Mouse (Mus musculus) lung, adult 2 months (tissue): ENCODE measurements around the gene Ighmbp2. TPM values are rescaled to one million over a fixed set of nuclear protein-coding genes. Genes with fewer than 3 reads are reported as not detected.
"Not testable (repeated sequence)": the region's sequence is repeated elsewhere in the genome, so short reads cannot be mapped to it uniquely, and the experiment has no call there.

ENCODE experiments used
- DNase-seq: peaks from one replicate; pipeline ENCODE4 v3.0.0; 2022
- H3K4me1 ChIP-seq: fragments of 200-500 bp; 2 replicates; pipeline ENCODE4 v1.6.1; 2011; ENCODE audit warnings: low read length; ENCODE audit not compliant: control insufficient read depth, insufficient read depth
- H3K4me3 ChIP-seq: fragments of 200-500 bp; replicated peaks from 2 replicates; pipeline ENCODE3; 2011; ENCODE audit warnings: low read depth, mild to moderate bottlenecking, control low read depth, low read length; ENCODE audit errors: extremely low read depth
- CTCF ChIP-seq: fragments of 200-500 bp; IDR thresholded peaks from 2 replicates; pipeline ENCODE4 v1.5.1; 2011; ENCODE audit warnings: mild to moderate bottlenecking, low read length, control low read depth; ENCODE audit not compliant: insufficient read depth
- POLR2A ChIP-seq: fragments of 200-500 bp; IDR thresholded peaks from 2 replicates; pipeline ENCODE4 v1.6.1; 2011; ENCODE audit warnings: low read depth, mild to moderate bottlenecking, control low read depth, low read length, borderline replicate concordance; ENCODE audit errors: extremely low read depth
- WGBS: fragments of 180-500 bp; shearing (Covaris S2); methylation state at CpG from one replicate; pipeline ENCODE4 v1.1.7; 2018; 5-methylcytosine and 5-hydroxymethylcytosine counted together
- polyA plus RNA-seq: library from polyadenylated mRNA; depleted of rRNA; stranded (reverse); fragments of >200 nt; gene quantifications from 2 replicates; pipeline ENCODE4 v1.2.3, GENCODE M21; 2012; rRNA removed

The Ighmbp2 gene
- polyA plus RNA-seq, 1 experiment = 7.5 TPM

DNA sequence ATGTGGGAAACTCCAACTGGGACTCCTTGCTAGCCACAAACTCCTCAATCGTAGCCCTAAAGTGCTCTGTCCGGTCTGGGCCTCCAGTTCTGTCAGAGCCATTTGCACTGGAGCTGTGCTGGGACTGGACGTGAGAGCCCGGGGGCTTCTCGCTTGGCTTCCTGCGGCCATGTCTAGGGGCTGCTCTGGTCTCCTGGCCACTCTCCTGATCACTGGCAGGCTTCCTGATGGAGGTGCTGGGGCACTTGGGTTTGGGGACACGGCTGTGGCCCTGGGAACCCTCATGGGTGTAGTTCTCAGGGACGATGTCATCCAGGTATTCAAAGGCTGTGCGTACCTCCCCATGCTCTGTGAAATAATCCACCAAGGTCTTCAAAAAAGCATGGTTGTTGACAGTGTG lies 17.6 kb downstream of the Ighmbp2 start:
- H3K4me3 ChIP-seq = no peak overlapping the region
- H3K4me1 ChIP-seq = no peaks in the 10 kb centered on the region
- WGBS = 96% methylated on average over 9 of the region's 9 CpGs
- TF ChIP-seq CTCF (no peak), POLR2A (no peak)
- DNase-seq = peak; percentile 1

- no peak for TF ChIP-seq CTCF
- no peak for TF ChIP-seq POLR2A
Measured at GRCm38 (mm10) chr19:3264348-3264747, 18.5 kb downstream of the Ighmbp2 start.

DNA sequence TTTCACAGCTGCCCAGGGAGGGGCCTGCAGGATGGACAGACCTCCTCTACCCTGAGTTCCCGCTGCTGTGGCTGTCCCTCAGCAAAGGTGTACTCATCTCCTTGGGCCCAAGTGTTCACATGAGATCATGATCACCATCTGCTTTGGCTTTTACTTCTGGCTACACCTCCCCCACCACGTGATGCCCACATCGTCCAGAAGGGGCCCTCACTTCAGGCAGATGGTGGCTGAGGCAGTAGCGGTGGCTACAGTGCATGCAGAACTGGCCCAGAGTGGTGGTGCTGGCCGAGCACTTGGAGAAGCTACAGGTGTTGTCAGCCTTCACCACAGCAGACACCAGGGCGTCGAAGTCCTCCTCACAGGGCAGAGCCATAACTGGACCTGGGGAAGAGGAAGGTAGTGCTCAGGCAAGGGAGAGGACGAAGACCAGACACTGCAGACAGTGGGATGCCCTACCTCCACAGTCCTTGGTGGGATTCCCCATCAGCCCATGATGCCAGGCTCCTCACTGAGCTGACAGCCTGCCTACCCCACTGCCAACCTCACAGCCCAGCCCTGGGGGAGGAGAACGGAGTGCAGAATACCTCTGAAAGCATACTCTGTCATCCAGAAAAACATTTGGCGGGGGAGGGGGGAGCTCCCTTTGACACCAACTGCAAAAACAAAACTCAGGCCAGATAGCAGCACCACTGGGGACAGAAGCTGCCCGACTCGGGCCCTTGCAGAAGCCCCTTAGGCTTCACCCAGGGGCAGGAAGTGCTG lies 20.9 kb downstream of the Ighmbp2 start:
- TF ChIP-seq CTCF = no peak

More at GRCm38 (mm10) chr19:3264348-3264747, 18.5 kb downstream of the Ighmbp2 start:
- no peak overlapping the region for H3K4me3 ChIP-seq
- DNase-seq = peak; percentile 1
- no peaks in the 10 kb centered on the region for H3K4me1 ChIP-seq
- 96% methylated on average over 6 of the region's 6 CpGs for WGBS

DNA sequence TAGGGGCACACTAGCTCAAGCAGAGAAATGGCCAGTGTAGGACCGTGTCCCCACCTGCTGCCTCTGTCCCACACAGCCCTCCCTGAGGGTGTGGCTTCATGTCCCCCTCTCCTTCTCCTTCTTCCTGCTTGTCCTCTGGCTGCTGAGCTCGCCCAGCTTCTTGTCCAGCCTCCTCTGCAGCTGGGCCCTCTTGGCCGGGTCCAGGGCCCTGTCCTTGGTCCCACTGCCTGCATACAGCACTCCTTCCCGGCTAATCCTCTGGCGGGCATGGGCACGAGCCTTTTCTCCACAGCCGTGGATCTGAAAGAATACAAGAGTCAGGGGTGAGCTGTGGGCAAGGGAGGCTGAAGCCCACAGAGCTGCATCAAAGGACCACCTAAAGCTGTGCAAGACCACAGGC lies 21.5 kb downstream of the Ighmbp2 start:
- TF ChIP-seq CTCF = no peak
- no peak for TF ChIP-seq POLR2A
- DNase-seq = peak; percentile 1
- Histone ChIP-seq H3K4me3 (no peak overlapping the region), H3K4me1 (no peaks in the 10 kb centered on the region)
- WGBS = 95% methylated on average over 7 of the region's 7 CpGs

More for the DNA sequence above, 20.9 kb downstream of the Ighmbp2 start:
- peak; percentile 1 for DNase-seq
- H3K4me1 ChIP-seq = no peaks in the 10 kb centered on the region
- 83% methylated on average over 12 of the region's 12 CpGs for WGBS
- H3K4me3 ChIP-seq = no peak overlapping the region

DNA sequence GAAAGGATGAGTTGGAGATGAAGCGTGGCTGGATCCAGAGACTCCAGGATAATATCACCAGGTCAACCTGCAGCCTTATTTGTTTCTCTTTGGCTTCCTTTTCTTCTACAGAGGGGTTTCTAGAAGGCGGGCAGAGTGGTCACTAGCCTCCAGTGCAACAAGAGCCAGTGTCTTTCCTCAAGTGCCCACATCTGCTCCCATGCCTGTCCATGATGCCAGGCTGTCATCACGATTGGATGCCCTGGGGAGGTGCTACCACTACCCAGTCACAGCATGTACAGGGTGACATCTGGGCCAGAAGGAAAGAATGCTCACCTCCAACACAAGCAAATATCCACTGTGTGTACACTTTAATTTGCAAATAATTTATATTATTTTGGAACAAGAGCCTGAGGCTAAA lies 22.2 kb downstream of the Ighmbp2 start:
- Histone ChIP-seq H3K4me1 (no peaks in the 10 kb centered on the region), H3K4me3 (no peak overlapping the region)
- DNase-seq = no peak
- WGBS = 83% methylated on average over 3 of the region's 3 CpGs
- no peak for TF ChIP-seq POLR2A
- TF ChIP-seq CTCF = no peak

GRCm38 (mm10) chr19:3260016-3260415 lies 22.8 kb downstream of the Ighmbp2 start:
- Histone ChIP-seq H3K4me1 (no peaks in the 10 kb centered on the region), H3K4me3 (no peak overlapping the region)
- WGBS = 89% methylated on average over 8 of the region's 8 CpGs
- no peak for TF ChIP-seq CTCF
- DNase-seq = peak; percentile 1

- H3K4me3 ChIP-seq, H3K4me1 ChIP-seq, DNase-seq: not testable (repeated sequence)
- 64% methylated on average over 5 of the region's 6 CpGs for WGBS
Measured at GRCm38 (mm10) chr19:3225261-3225660, 57.6 kb downstream of the Ighmbp2 start.

DNA sequence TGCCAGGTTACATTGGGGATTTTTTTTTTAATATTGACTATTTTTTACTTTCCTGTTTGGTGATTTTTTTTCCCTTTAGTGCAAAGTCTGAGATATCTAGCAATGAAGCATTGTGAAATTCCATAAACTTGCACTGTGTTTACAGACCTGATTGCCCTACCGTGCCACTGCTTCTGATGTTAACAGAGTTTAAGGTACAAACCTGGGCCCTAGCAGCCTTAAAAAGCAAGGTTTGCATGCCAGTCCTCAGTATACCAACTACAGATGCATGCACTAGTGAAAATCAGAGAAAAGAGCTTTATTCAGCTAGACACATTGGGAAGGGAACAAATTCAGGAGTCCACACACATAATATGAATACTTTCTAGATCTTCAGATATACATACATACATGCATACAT lies 67.9 kb downstream of the Ighmbp2 start:
- 61% methylated on average over 1 of the region's 1 CpGs for WGBS

More for the DNA sequence above, 67.9 kb downstream of the Ighmbp2 start:
- not testable (repeated sequence) for H3K4me3 ChIP-seq, DNase-seq, H3K4me1 ChIP-seq

Other genes starting within 250 kb of the Ighmbp2 start
- 26.9 and 29.5 TPM in 2 replicates for gene Mrpl21, start 116 bp downstream of the Ighmbp2 start, polyA plus RNA-seq
- 126 and 134 TPM in 2 replicates for gene Cpt1a, start 39.3 kb upstream of the Ighmbp2 start, polyA plus RNA-seq
- 0.41 and 0.48 TPM in 2 replicates for gene Tesmin, start 105.8 kb upstream of the Ighmbp2 start, polyA plus RNA-seq
- gene Gal, start 131.5 kb upstream of the Ighmbp2 start, polyA plus RNA-seq = 4.0 and 4.9 TPM in 2 replicates